25 mouse cellular contexts compared by ENCODE assay signal in genomic region chr6:58987166-58987565, GRCm38 (mm10). TPM values are rescaled to one million over a fixed set of nuclear protein-coding genes. Genes with fewer than 3 reads are reported as not detected.
DNase-seq lines count a peak whose midpoint lies in the region; ATAC-seq and TF ChIP-seq lines count a peak whose summit lies in the region.
"Had no signal": no experiment of that assay in that cellular context is flagged by ENCODE, and none has a peak within 500 bp of the region (broad histone marks: within the 10 kb centered on the region; RNA-seq: fewer than 3 reads in every experiment).

No protein-coding gene starts in this region.

- no peak for ATAC-seq in kidney, embryonic 15.5 days (replicated peaks; ENCODE audit: low FRiP score)
- no peak for ATAC-seq in liver, postnatal 0 days
- ATAC-seq: activated CD4-positive, CD25-positive, alpha-beta regulatory T cell, adult 4 months; CD4-positive, CD25-positive, alpha-beta regulatory T cell, adult 4 months; forebrain, embryonic 13.5 days; Patski had no signal

- no peaks in the 10 kb centered on the region for H3K79me2 ChIP-seq in liver, adult 2 months (ENCODE audit: control insufficient read depth, insufficient read depth, low read length)

- no peak overlapping the region for H3K4me3 ChIP-seq in kidney, embryonic 15.5 days (replicated peaks)
- H3K4me3 ChIP-seq in liver, adult 2 months (ENCODE audit: insufficient read depth, low read depth, low read length), result no peak overlapping the region
- no peak overlapping the region for H3K4me3 ChIP-seq in liver, postnatal 0 days (ENCODE audit: low read depth, low read length)
- H3K4me3 ChIP-seq: embryonic facial prominence, embryonic 10.5 days; embryonic facial prominence, embryonic 12.5 days; forebrain, embryonic 13.5 days had no signal

- no peaks in the 10 kb centered on the region for H3K27me3 ChIP-seq in kidney, embryonic 15.5 days
- no peaks in the 10 kb centered on the region for H3K27me3 ChIP-seq in liver, adult 2 months (ENCODE audit: control insufficient read depth, insufficient read depth, low read length)
- no peaks in the 10 kb centered on the region for H3K27me3 ChIP-seq in liver, postnatal 0 days (ENCODE audit: insufficient read depth, low read length)
- H3K27me3 ChIP-seq: CH12.LX; embryonic facial prominence, embryonic 12.5 days; forebrain, embryonic 13.5 days; Patski had no signal

- H3K4me1 ChIP-seq in kidney, embryonic 15.5 days, result no peaks in the 10 kb centered on the region
- peaks cover 1% of the 10 kb centered on the region; the same call in 1 of the 2 replicates for H3K4me1 ChIP-seq in liver, adult 2 months (ENCODE audit: control insufficient read depth, insufficient read depth, low read length)
- no peaks in the 10 kb centered on the region for H3K4me1 ChIP-seq in liver, postnatal 0 days (ENCODE audit: insufficient read depth)
- H3K4me1 ChIP-seq: embryonic facial prominence, embryonic 10.5 days; embryonic facial prominence, embryonic 12.5 days; forebrain, embryonic 13.5 days had no signal

- 87% methylated on average over 5 of the region's 5 CpGs for WGBS in kidney, embryonic 15.5 days
- 65% methylated on average over 5 of the region's 5 CpGs for WGBS in liver, adult 2 months
- 74% methylated on average over 5 of the region's 5 CpGs for WGBS in liver, postnatal 0 days (ENCODE audit: insufficient replicate concordance)

- H3K4me2 ChIP-seq in kidney, embryonic 15.5 days, result no peak overlapping the region
- H3K4me2 ChIP-seq in liver, postnatal 0 days (ENCODE audit: low read depth, low read length), result no peak overlapping the region
- H3K4me2 ChIP-seq: embryonic facial prominence, embryonic 12.5 days; forebrain, embryonic 13.5 days had no signal

- no peak for TF ChIP-seq EP300 in liver, postnatal 0 days (IDR thresholded peaks at IDR 0.05; ENCODE audit: low read depth)

- H3K9ac ChIP-seq in kidney, embryonic 15.5 days, result no peak overlapping the region
- no peak overlapping the region for H3K9ac ChIP-seq in liver, adult 2 months (ENCODE audit: low read depth, low read length)
- no peak overlapping the region for H3K9ac ChIP-seq in liver, postnatal 0 days (replicated peaks)
- H3K9ac ChIP-seq: embryonic facial prominence, embryonic 12.5 days; forebrain, embryonic 13.5 days had no signal

- DNase-seq in kidney, adult 11 months, result peak; percentile 46
- DNase-seq in kidney, postnatal 4 days, result no peak
- DNase-seq in kidney, adult 8-10 months, result peak; percentile 34 to 55
- peak; percentile 10 for DNase-seq in kidney, postnatal 14 days
- no peak for DNase-seq in kidney, postnatal 10 days
- DNase-seq in liver, adult 2 months (ENCODE audit: extremely low read depth, low read depth, low spot score), result peak; percentile 51
- no peak for DNase-seq in liver, postnatal 0 days
- DNase-seq: adrenal gland, adult 8-10 months; adrenal gland, postnatal 14 days; adrenal gland, postnatal 36 days; B cell, adult 2 months; cerebellum, adult 11-12 months; cerebellum, adult 2 months; cerebellum, adult 9-10 months; cerebellum, postnatal 10 days; cerebellum, postnatal 25 days had no signal

- no peak for TF ChIP-seq CTCF in liver, adult 2 months (IDR thresholded peaks at IDR 0.05; ENCODE audit: low read depth, low read length)
- no peak for TF ChIP-seq CTCF in liver, postnatal 0 days (IDR thresholded peaks at IDR 0.05; ENCODE audit: low read depth)

- no peak for TF ChIP-seq POLR2A in liver, adult 2 months (IDR thresholded peaks at IDR 0.05; ENCODE audit: extremely low read depth, insufficient read depth, low read length)

- no peaks in the 10 kb centered on the region for H3K36me3 ChIP-seq in kidney, embryonic 15.5 days
- H3K36me3 ChIP-seq in liver, adult 2 months (ENCODE audit: control insufficient read depth, insufficient read depth, low read length), result peaks cover 23% of the 10 kb centered on the region
- H3K36me3 ChIP-seq in liver, postnatal 0 days (replicated peaks; ENCODE audit: insufficient read depth, low read length), result no peaks in the 10 kb centered on the region
- H3K36me3 ChIP-seq: embryonic facial prominence, embryonic 10.5 days; embryonic facial prominence, embryonic 12.5 days; G1E had no signal

- no peak overlapping the region for H3K27ac ChIP-seq in kidney, embryonic 15.5 days
- H3K27ac ChIP-seq in liver, adult 2 months (replicated peaks; ENCODE audit: insufficient read depth, low read depth, low read length), result no peak overlapping the region
- H3K27ac ChIP-seq in liver, postnatal 0 days (ENCODE audit: low read depth), result no peak overlapping the region
- H3K27ac ChIP-seq: embryonic facial prominence, embryonic 10.5 days; embryonic facial prominence, embryonic 12.5 days; forebrain, embryonic 13.5 days had no signal

- no peaks in the 10 kb centered on the region for H3K9me3 ChIP-seq in kidney, embryonic 15.5 days (replicated peaks)
- H3K9me3 ChIP-seq in liver, postnatal 0 days (ENCODE audit: low read length), result no peaks in the 10 kb centered on the region
- H3K9me3 ChIP-seq: embryonic facial prominence, embryonic 10.5 days; embryonic facial prominence, embryonic 12.5 days; forebrain, embryonic 13.5 days; G1E had no signal

RNA-seq across cellular contexts. Expression of gene Fam13a, which starts 37.2 kb away (rescaled TPM):
- 9.4 and 9.7 TPM in 2 replicates for polyA plus RNA-seq in kidney, embryonic 15.5 days (2015; fragmentation: Nextera tagmentation; extraction: Ambion mirVana)
- total RNA-seq in liver, adult 2 months (2014; rRNA removed), result 42.5 and 48.3 TPM in 2 replicates
- polyA plus RNA-seq in liver, adult 2 months (2012; rRNA removed), result 3.2 and 3.4 TPM in 2 replicates
- 1.2 and 1.6 TPM in 2 replicates for polyA plus RNA-seq in liver, postnatal 0 days (2015; fragmentation: Nextera tagmentation; extraction: Ambion mirVana)
- polyA plus RNA-seq: activated CD4-positive, CD25-positive, alpha-beta regulatory T cell, adult 4 months; G1E had no signal

Comparison
In these comparisons a context has a peak if more than half of its experiments do, and no peak if none do; other contexts are left out.
1. DNase-seq: peak in kidney, adult 11 months (single experiment), kidney, adult 8-10 months (2 of 2), kidney, postnatal 14 days (single experiment) and liver, adult 2 months (single experiment); none in kidney, postnatal 4 days (0 of 2), kidney, postnatal 10 days (single experiment) and liver, postnatal 0 days (single experiment).